Mouse (Mus musculus): ENCODE measurements around the gene Pdcl2. TPM values are rescaled to one million over a fixed set of nuclear protein-coding genes. Genes with fewer than 3 reads are reported as not detected.

Gene Pdcl2
- polyA plus RNA-seq (2012; rRNA removed), result not detected in 2 replicates

DNA sequence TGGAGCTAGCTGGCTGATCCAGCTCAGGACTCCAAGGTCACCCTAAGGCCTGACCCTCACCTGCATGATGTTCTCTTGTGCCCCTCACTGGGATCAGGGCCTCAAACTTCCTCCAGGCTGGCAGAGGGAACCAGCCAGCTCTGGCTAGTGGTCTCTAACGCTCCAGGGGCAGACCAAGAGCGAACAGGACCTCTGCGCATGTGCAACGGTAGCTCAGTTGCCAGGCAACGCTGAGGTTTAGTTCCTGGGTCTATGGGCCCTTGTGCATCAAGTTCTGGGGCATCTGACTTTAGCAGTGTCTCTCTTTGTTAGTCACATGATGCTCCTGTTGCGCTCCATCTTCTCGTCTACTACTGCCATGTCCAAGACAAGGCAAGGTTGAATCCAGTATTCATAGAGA lies at the start of gene Pdcl2:
Gene Pdcl2, minus strand, starts transcription at position 204 of the 400 bp plus-strand sequence.
- WGBS, result 80% methylated on average over 7 of the region's 7 CpGs
- DNase-seq, result no peak
- Histone ChIP-seq H3K4me1 (ENCODE audit: control insufficient read depth, insufficient read depth, low read length) (no peaks in the 10 kb centered on the region), H3K27me3 (ENCODE audit: control insufficient read depth, insufficient read depth, low read length) (no peaks in the 10 kb centered on the region), H3K4me3 (replicated peaks; ENCODE audit: insufficient read depth, low read depth, low read length) (no peak within 1 kb of the TSS), H3K27ac (ENCODE audit: insufficient read depth, low read length) (no peak within 1 kb of the TSS)
- TF ChIP-seq CTCF (IDR thresholded peaks at IDR 0.05; ENCODE audit: borderline replicate concordance, insufficient read depth, low read depth, low read length), result no peak
- no peak for TF ChIP-seq POLR2A (IDR thresholded peaks at IDR 0.05; ENCODE audit: borderline replicate concordance, insufficient read depth, low read length)

DNA sequence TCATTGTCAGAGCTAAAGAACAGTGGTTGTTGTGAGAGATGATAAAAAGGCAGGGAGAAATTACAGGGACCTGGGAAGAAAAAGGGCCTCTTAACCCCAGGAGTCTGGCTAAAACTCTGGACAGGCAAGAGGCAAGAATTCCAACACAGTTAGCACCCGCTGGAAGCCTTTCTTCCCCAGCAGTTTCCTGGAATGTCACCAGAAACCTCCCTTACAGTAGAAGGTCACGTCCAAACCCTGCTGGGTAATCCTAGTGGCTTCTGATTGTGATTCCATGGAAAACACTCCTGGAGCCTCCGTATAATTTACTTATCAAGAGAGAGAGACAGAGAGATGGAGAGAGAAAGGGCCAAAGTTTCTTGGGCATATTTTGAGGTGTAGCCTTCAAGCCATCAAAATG lies 48.3 kb upstream of the Pdcl2 start:
- Histone ChIP-seq H3K4me3 (replicated peaks; ENCODE audit: insufficient read depth, low read depth, low read length) (no peak overlapping the region), H3K27ac (ENCODE audit: insufficient read depth, low read length) (no peak overlapping the region), H3K4me1 (ENCODE audit: control insufficient read depth, insufficient read depth, low read length) (no peaks in the 10 kb centered on the region), H3K27me3 (ENCODE audit: control insufficient read depth, insufficient read depth, low read length) (no peaks in the 10 kb centered on the region; the same call in 1 of the 2 replicates)
- WGBS, result 15% methylated on average over 3 of the region's 3 CpGs
- DNase-seq, result no peak
- TF ChIP-seq CTCF (IDR thresholded peaks at IDR 0.05; ENCODE audit: borderline replicate concordance, insufficient read depth, low read depth, low read length) (no peak), POLR2A (IDR thresholded peaks at IDR 0.05; ENCODE audit: borderline replicate concordance, insufficient read depth, low read length) (no peak)

DNA sequence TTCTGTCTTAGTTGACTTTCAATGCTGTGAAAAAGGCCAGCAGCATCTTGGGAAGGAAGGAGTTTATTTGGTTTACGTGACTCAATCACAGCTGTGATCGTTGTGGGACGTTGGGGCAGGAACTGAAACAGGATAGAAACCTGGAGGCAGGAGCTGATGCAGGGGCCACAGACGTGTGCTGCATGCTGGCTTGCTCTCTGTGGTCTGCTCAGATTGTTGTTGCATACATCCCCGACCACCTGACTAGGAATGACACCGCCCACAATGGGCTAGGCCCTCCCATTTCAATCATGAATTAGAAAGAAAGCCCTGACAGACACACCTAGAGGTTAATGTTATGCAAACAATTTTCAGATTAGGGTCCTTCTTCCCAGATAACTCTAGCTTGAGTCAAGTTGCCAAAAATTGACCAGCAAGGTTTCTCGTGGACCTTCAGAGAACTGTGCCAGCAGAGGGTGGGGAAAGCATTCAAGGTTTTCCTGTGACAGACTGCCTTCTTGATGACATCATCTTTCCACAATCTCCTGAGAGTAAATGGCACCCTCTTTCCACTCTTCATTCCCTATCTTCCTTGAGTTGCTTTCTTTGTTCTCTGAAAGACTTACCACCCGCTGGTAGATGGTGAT lies 38.4 kb upstream of the Pdcl2 start:
- 77% methylated on average over 8 of the region's 8 CpGs for WGBS
- H3K4me1 ChIP-seq (ENCODE audit: control insufficient read depth, insufficient read depth, low read length), result no peaks in the 10 kb centered on the region
- no peak overlapping the region for H3K4me3 ChIP-seq (replicated peaks; ENCODE audit: insufficient read depth, low read depth, low read length)
- no peak overlapping the region for H3K27ac ChIP-seq (ENCODE audit: insufficient read depth, low read length)
- TF ChIP-seq CTCF (IDR thresholded peaks at IDR 0.05; ENCODE audit: borderline replicate concordance, insufficient read depth, low read depth, low read length) (no peak), POLR2A (IDR thresholded peaks at IDR 0.05; ENCODE audit: borderline replicate concordance, insufficient read depth, low read length) (no peak)
- no peak for DNase-seq
- no peaks in the 10 kb centered on the region; the same call in 1 of the 2 replicates for H3K27me3 ChIP-seq (ENCODE audit: control insufficient read depth, insufficient read depth, low read length)

DNA sequence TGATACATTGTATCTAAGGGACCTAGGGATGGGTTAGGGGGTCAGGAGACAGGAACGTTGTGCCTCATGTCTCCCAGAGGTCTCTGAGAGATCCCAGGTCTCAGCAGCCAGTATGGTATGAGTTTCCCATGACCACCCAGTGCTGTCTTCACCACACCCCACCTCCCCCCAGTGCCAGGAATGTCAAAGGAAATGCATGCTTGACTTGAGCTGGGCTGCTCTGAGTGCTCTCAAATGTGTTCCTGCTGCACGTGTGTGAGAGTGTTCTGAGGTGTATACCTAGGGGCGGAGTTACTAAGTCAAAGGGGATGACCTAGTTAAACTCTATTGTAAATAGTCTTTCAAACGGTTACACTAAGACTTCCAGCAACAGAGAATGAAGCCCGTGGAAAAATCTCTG lies 34.5 kb upstream of the Pdcl2 start:
- WGBS, result 45% methylated on average over 5 of the region's 5 CpGs
- no peak overlapping the region for H3K4me3 ChIP-seq (replicated peaks; ENCODE audit: insufficient read depth, low read depth, low read length)
- no peaks in the 10 kb centered on the region; the same call in 1 of the 2 replicates for H3K27me3 ChIP-seq (ENCODE audit: control insufficient read depth, insufficient read depth, low read length)

DNA sequence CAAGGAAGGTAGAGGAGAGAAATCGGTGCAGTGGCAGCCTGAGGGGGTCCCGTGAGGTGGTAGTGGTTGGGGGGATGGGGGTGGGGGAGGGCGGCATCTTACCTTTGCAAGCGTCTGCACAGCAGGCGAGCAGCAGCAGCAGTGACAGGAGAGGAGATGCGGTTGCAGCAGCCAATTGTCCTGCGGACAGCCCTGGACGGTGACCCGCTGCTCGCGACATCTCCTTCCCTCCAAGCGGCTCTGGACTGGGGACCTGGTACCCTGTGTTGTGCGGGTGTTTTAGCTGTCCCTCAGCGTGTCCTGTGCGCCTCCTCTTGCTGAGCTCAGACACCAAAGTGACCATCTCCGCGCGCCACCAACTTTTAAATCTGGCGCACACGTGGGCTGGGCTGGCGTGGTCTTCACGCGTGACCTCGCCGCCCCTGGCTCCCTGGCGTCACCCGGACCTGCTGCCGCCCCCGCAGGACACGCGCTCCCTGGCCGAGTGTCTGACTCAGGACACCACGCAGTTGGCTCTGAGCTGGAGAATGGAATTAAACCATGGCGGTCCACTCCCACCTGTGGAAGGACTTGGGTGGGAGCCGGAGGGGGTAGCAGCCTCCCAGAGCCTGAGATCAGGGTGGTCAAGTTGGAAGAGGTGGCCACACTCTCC lies 32.6 kb upstream of the Pdcl2 start, which contains the start of gene Nmu:
Gene Nmu, minus strand, starts transcription at position 336 of the 652 bp plus-strand sequence.
- no peak for DNase-seq
- H3K27me3 ChIP-seq (ENCODE audit: control insufficient read depth, insufficient read depth, low read length), result no peaks in the 10 kb centered on the region; the same call in 1 of the 2 replicates
- WGBS, result 4% methylated on average over 35 of the region's 35 CpGs
- H3K4me3 ChIP-seq (replicated peaks; ENCODE audit: insufficient read depth, low read depth, low read length), result no peak within 1 kb of the TSS
- TF ChIP-seq CTCF (IDR thresholded peaks at IDR 0.05; ENCODE audit: borderline replicate concordance, insufficient read depth, low read depth, low read length) (no peak), POLR2A (IDR thresholded peaks at IDR 0.05; ENCODE audit: borderline replicate concordance, insufficient read depth, low read length) (no peak)
- H3K4me1 ChIP-seq (ENCODE audit: control insufficient read depth, insufficient read depth, low read length), result no peaks in the 10 kb centered on the region
- no peak within 1 kb of the TSS for H3K27ac ChIP-seq (ENCODE audit: insufficient read depth, low read length)

More for the DNA sequence above, 34.5 kb upstream of the Pdcl2 start:
- no peak for DNase-seq
- no peaks in the 10 kb centered on the region for H3K4me1 ChIP-seq (ENCODE audit: control insufficient read depth, insufficient read depth, low read length)
- H3K27ac ChIP-seq (ENCODE audit: insufficient read depth, low read length), result no peak overlapping the region
- TF ChIP-seq CTCF (IDR thresholded peaks at IDR 0.05; ENCODE audit: borderline replicate concordance, insufficient read depth, low read depth, low read length) (no peak), POLR2A (IDR thresholded peaks at IDR 0.05; ENCODE audit: borderline replicate concordance, insufficient read depth, low read length) (no peak)

DNA sequence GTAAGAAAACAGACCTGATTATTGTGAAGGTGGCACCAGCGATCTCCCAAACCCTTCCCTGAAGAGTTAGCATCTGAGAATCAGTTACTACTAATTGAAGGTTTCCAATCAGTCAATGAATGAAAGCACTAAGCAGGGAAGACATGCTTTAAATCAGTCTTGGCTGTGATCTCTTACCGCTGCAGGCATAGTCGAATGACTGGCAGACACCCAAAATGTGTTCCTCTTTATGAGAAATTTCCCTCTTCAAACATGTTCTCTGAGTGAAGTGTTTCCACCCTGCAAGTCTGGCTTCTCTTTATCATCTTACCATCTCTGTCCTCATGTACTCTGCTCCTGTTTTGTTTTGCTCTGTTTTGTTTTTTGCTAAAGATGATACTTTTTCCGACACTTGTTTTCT lies 29.8 kb upstream of the Pdcl2 start:
- Histone ChIP-seq H3K4me1 (ENCODE audit: control insufficient read depth, insufficient read depth, low read length) (no peaks in the 10 kb centered on the region), H3K27ac (ENCODE audit: insufficient read depth, low read length) (no peak overlapping the region), H3K4me3 (replicated peaks; ENCODE audit: insufficient read depth, low read depth, low read length) (no peak overlapping the region), H3K27me3 (ENCODE audit: control insufficient read depth, insufficient read depth, low read length) (no peaks in the 10 kb centered on the region; the same call in 1 of the 2 replicates)
- no peak for DNase-seq
- WGBS, result 52% methylated on average over 4 of the region's 4 CpGs
- TF ChIP-seq CTCF (IDR thresholded peaks at IDR 0.05; ENCODE audit: borderline replicate concordance, insufficient read depth, low read depth, low read length) (no peak), POLR2A (IDR thresholded peaks at IDR 0.05; ENCODE audit: borderline replicate concordance, insufficient read depth, low read length) (no peak)

DNA sequence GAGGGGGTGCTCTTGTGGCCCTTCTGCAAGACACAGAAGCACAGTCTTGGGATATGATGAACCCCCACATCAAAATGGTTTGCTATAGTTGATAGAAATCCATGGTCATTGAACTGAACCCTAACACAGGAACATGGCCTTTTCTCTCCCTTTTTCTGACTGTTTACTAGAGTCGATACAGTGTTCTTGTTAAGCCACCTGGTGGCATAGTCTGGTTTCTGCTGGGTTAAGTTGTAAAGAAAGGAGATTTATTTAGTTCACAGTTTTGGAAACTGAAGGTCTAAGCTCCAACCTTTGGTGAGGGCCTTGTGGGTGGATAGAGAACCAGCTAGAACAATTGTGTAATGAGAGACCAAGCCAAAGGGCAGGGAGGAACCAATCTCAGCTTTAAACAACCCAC lies 29.1 kb upstream of the Pdcl2 start:
- H3K4me1 ChIP-seq (ENCODE audit: control insufficient read depth, insufficient read depth, low read length), result no peaks in the 10 kb centered on the region
- no peaks in the 10 kb centered on the region for H3K27me3 ChIP-seq (ENCODE audit: control insufficient read depth, insufficient read depth, low read length)
- H3K4me3 ChIP-seq (replicated peaks; ENCODE audit: insufficient read depth, low read depth, low read length), result no peak overlapping the region
- DNase-seq, result no peak
- H3K27ac ChIP-seq (ENCODE audit: insufficient read depth, low read length), result no peak overlapping the region
- 86% methylated on average over 1 of the region's 1 CpGs for WGBS
- TF ChIP-seq POLR2A (IDR thresholded peaks at IDR 0.05; ENCODE audit: borderline replicate concordance, insufficient read depth, low read length) (no peak), CTCF (IDR thresholded peaks at IDR 0.05; ENCODE audit: borderline replicate concordance, insufficient read depth, low read depth, low read length) (no peak)
